Mouse (Mus musculus): ENCODE measurements around the gene Fhl3.

DNA sequence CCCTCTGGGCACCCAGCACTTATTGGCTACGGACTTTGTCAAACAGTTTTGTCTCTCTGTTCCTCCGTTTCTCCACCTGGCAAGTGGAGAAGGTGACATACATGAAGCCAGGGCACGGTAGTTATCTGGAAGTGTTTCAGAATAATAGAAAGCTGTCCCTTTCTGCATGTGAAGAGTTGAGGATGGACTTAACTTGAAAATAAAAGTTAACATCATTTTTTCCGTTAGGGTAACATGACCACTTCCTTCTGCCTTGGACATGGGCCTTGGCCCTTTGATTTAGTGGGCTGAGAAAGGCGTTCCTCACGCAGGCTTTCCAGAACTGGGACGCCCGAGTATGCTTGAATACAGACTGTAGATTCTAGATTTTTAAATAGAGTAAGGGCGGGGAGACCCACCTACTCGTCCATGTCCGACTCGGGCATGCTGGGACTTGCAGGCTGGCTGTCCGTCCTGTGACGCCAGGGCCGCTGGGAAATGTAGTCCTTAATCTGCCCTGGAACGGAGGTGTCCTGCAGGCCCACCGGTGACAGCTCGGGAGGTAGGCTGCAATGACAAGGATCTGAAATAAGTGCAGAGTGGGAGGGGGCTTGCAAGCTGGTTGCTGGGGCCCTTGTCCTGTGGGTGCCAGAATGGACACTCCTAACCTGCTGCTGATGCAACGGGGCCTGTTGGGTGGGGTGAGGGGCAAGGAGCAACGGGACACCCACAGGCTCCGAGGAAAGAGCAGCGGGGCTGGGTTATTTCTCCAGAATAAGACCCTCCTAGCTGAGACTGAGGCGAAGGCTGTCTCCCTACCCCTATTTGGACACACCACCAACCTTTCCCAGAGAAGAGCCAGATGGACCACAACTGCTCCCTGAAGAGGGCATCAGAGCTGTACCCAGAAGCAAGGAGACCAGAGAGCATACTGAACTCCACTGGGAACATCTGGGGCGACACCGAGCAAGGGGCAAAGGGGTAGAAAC lies 41.2 kb downstream of the Fhl3 start, which contains the start of gene Inpp5b:
- TF ChIP-seq CTCF (IDR thresholded peaks at IDR 0.05) (no peak), EP300 (IDR thresholded peaks at IDR 0.05) (no peak)
